Mouse (Mus musculus) spleen, adult 2 months (tissue): ENCODE data around the gene Gm37240. TPM values are rescaled to one million over a fixed set of nuclear protein-coding genes. Genes with fewer than 3 reads are reported as not detected.

ENCODE experiments used
- DNase-seq, 2 experiments: peaks; one replicate each; pipeline versions ENCODE4 v3.0.0 to v3.0.0-alpha.2; 2012 to 2021; ENCODE audit warnings: low spot score in 2 of 2, low read depth in 1 of 2
- H3K27ac ChIP-seq: fragments of 200-500 bp; 2 replicates; pipeline ENCODE4 v1.5.1; 2012; ENCODE audit warnings: low read length, inconsistent platforms; ENCODE audit not compliant: insufficient read depth
- H3K27me3 ChIP-seq: fragments of 200-500 bp; 2 replicates; pipeline ENCODE4 v1.6.1; 2012; ENCODE audit warnings: mild to moderate bottlenecking, moderate library complexity, low read length, inconsistent platforms; ENCODE audit not compliant: control insufficient read depth, insufficient read depth
- H3K36me3 ChIP-seq: fragments of 200-500 bp; 2 replicates; pipeline ENCODE4 v1.6.1; 2012; ENCODE audit warnings: mild to moderate bottlenecking, low read length, inconsistent platforms; ENCODE audit not compliant: control insufficient read depth, insufficient read depth
- H3K4me1 ChIP-seq: fragments of 200-500 bp; 2 replicates; pipeline ENCODE4 v1.6.1; 2011; ENCODE audit warnings: inconsistent platforms; ENCODE audit not compliant: control insufficient read depth, insufficient read depth, insufficient read length
- H3K4me3 ChIP-seq: fragments of 200-500 bp; 2 replicates; pipeline ENCODE4 v1.5.1; 2011; ENCODE audit warnings: mild to moderate bottlenecking, inconsistent platforms; ENCODE audit not compliant: insufficient read depth, insufficient read length; ENCODE audit errors: extremely low read depth
- CTCF ChIP-seq: fragments of 200-500 bp; IDR thresholded peaks from 2 replicates; pipeline ENCODE4 v1.5.1; 2011; ENCODE audit warnings: mild to moderate bottlenecking, inconsistent platforms; ENCODE audit not compliant: insufficient read depth, insufficient read length, insufficient replicate concordance; ENCODE audit errors: extremely low read depth
- POLR2A ChIP-seq: fragments of 200-500 bp; IDR thresholded peaks from 2 replicates; pipeline ENCODE4 v1.6.1; 2011; ENCODE audit warnings: low read depth, low read length, inconsistent platforms
- WGBS: fragments of 180-500 bp; shearing (Covaris S2); methylation state at CpG from one replicate; pipeline ENCODE4 v1.1.7; 2018; 5-methylcytosine and 5-hydroxymethylcytosine counted together
- polyA plus RNA-seq: library from polyadenylated mRNA; depleted of rRNA; stranded (reverse); fragments of >200 nt; gene quantifications from 2 replicates; pipeline ENCODE4 v1.2.3, GENCODE M21; 2012

Gene Gm37240
- polyA plus RNA-seq, 1 experiment, result 1.1 TPM

DNA sequence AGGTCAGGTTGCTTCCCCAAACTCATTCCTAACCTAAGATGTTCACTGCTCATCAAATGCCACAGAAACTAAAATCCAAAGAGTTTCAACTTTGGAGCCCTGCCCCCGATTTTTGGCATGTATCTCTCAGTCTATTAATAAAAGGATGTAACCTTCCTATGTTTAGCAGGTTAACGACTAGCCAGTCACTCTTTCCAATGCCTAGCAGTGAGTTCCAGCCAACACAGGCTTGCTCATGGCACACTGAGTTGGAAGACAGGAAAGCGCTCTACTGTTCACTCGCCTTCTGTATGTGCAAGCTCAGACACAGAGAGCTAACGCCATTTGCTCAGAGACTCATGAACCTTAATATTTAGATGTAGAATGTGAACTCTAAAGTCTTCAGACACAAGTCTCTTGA lies 604.5 kb downstream of the Gm37240 start:
- H3K4me3 ChIP-seq, result no peak overlapping the region
- no peaks in the 10 kb centered on the region for H3K4me1 ChIP-seq
- no peak overlapping the region for H3K27ac ChIP-seq
- 85% methylated on average over 5 of the region's 5 CpGs for WGBS
- no peaks in the 10 kb centered on the region for H3K27me3 ChIP-seq
- DNase-seq, result no peak
- no peaks in the 10 kb centered on the region for H3K36me3 ChIP-seq
- TF ChIP-seq CTCF (no peak), POLR2A (no peak)

- no peaks in the 10 kb centered on the region for H3K4me1 ChIP-seq
- no peak overlapping the region for H3K27ac ChIP-seq
- no peak overlapping the region for H3K4me3 ChIP-seq
- TF ChIP-seq POLR2A, result no peak
- no peak for DNase-seq
- H3K36me3 ChIP-seq, result no peaks in the 10 kb centered on the region
- 63% methylated on average over 10 of the region's 10 CpGs for WGBS
- H3K27me3 ChIP-seq, result no peaks in the 10 kb centered on the region
Measured at GRCm38 (mm10) chr3:85275075-85275474, 612.2 kb downstream of the Gm37240 start.

DNA sequence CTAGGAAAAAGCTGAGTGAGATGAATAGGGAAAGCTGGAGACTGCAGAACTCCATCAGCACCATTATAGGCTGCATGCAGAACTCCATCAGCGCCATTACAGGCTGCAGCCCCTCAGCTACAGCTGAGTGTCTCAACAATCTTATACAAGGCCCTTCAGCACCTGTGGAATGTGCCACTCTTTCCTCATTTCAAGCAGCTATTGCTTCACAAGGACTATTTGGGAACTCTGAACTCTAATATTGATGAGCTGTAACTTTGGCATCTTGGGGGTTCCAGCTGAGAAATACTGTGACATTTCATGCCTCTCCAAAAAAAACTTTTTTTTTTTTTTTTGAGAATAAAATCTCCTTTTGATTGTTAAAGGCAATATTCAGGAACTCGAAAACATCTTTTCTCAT lies 615.8 kb downstream of the Gm37240 start:
- H3K36me3 ChIP-seq, result no peaks in the 10 kb centered on the region
- no peaks in the 10 kb centered on the region for H3K4me1 ChIP-seq
- no peak overlapping the region for H3K27ac ChIP-seq
- H3K27me3 ChIP-seq, result no peaks in the 10 kb centered on the region
- TF ChIP-seq POLR2A, result no peak
- TF ChIP-seq CTCF, result no peak
- WGBS, result 83% methylated on average over 2 of the region's 2 CpGs
- H3K4me3 ChIP-seq, result no peak overlapping the region
- no peak for DNase-seq

DNA sequence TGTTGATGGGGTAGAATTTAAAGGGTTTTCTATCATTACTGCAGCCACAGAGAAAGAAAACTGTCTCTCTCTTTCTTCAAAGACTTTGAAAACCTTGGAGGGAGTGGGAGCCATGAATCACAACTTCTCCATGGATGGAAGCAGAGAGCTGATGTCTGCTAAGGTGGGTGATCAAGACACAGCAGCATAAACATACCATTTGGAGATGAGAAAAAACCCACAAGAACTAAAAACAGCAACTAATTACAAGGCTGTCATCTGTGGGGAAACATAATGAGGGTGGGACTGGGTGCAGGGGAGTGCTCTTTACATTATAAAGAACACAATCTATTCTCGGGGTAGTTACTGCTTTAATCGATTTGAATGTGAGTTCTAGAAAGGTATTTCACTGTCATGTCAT lies 622.4 kb downstream of the Gm37240 start:
- TF ChIP-seq POLR2A, result no peak
- no peak for TF ChIP-seq CTCF
- no peak overlapping the region for H3K4me3 ChIP-seq
- H3K36me3 ChIP-seq, result no peaks in the 10 kb centered on the region
- no peak for DNase-seq
- H3K27me3 ChIP-seq, result no peaks in the 10 kb centered on the region
- WGBS, result 85% methylated on average over 2 of the region's 2 CpGs
- H3K4me1 ChIP-seq, result no peaks in the 10 kb centered on the region
- H3K27ac ChIP-seq, result no peak overlapping the region

DNA sequence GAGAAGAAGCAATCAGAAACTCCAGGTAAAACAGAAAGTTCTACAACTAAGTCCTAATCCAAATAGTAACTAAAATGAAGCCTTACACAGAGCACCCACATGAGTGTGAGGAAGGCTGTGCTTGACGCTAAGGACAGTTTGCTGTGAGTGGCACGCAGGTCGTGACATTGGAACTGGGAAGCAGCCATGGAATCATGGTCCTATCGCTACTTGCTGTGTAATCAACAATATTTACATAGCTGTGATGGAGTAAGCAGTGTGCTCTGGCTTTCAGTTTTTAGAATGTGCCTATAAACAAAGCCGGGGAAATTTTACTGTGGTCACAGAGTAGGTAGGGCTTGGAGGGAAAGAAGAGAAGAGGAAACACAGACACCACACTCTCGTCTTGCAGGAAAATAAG lies 622.8 kb downstream of the Gm37240 start:
- H3K27me3 ChIP-seq, result no peaks in the 10 kb centered on the region
- no peak for TF ChIP-seq POLR2A
- no peak for TF ChIP-seq CTCF
- H3K4me1 ChIP-seq, result no peaks in the 10 kb centered on the region
- no peaks in the 10 kb centered on the region for H3K36me3 ChIP-seq
- DNase-seq, result no peak
- 79% methylated on average over 6 of the region's 6 CpGs for WGBS
- H3K27ac ChIP-seq, result no peak overlapping the region
- no peak overlapping the region for H3K4me3 ChIP-seq

DNA sequence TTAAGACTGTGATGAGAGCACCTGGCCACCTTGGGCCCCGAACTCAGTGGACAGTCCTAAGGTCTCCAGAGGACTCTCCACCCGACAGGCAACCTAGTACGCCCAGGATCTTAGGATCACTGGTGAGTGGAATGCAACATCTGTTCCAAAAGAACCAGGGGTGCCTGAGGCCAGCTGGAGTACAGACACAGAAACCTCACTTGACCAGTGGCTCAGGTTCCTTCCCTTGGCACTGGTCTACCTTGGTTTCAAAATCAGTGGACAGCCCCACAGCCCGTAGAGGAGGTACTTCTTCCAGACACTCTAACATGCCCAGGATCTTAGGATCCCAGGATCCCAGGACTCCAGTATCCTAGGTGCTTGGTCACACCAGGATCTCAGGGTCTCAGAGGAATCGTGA lies 632.8 kb downstream of the Gm37240 start:
- H3K36me3 ChIP-seq, result no peaks in the 10 kb centered on the region
- DNase-seq, result no peak
- no peak overlapping the region for H3K4me3 ChIP-seq
- 94% methylated on average over 5 of the region's 5 CpGs for WGBS
- no peak overlapping the region for H3K27ac ChIP-seq
- no peaks in the 10 kb centered on the region for H3K4me1 ChIP-seq
- TF ChIP-seq CTCF, result no peak
- no peak for TF ChIP-seq POLR2A
- H3K27me3 ChIP-seq, result no peaks in the 10 kb centered on the region

DNA sequence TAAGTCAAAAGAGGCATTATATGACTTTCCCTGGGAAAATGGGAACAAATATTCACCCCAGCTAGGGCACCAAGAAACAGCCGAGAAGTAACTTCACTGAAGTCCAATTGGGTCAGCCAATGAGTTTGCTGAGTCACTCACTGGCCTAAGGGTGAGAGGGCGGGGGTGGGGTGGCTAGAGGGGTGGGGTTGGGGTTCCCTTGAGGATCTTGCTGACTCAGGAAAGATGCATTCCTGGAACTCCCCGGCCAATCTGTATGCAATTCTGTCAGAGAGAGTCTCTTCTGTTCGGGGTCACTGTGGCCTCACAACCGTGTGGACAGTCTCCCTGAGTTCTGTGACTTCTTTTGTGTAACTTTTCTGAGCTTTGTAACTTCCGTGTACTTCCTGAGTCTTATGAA lies 635.7 kb downstream of the Gm37240 start:
- H3K27ac ChIP-seq, result no peak overlapping the region
- H3K36me3 ChIP-seq, result no peaks in the 10 kb centered on the region
- no peak overlapping the region for H3K4me3 ChIP-seq
- H3K27me3 ChIP-seq, result no peaks in the 10 kb centered on the region
- TF ChIP-seq POLR2A (no peak), CTCF (no peak)
- no peaks in the 10 kb centered on the region for H3K4me1 ChIP-seq
- no peak for DNase-seq
- 89% methylated on average over 6 of the region's 6 CpGs for WGBS

DNA sequence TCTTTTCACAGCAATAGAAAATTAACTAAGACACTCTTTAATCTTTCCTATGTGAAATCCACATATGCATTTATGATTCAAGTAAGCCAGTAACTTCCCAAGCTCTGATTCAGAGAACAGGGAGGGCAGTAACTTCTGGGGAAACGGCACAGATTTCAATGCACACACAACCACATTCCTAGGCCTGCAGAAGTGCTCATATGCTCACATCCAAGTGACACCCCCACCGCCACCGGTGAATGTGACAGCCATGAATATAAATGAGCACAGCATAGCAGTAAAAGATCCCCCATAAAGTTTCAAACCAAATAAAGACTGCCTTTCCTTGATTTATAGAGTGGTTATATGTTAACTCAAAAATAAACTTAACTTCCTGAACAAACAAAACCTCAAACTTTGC lies 641.2 kb downstream of the Gm37240 start:
- H3K36me3 ChIP-seq, result no peaks in the 10 kb centered on the region
- no peak for DNase-seq
- TF ChIP-seq CTCF (no peak), POLR2A (no peak)
- H3K4me3 ChIP-seq, result no peak overlapping the region
- no peaks in the 10 kb centered on the region for H3K4me1 ChIP-seq
- H3K27ac ChIP-seq, result no peak overlapping the region
- no peaks in the 10 kb centered on the region for H3K27me3 ChIP-seq
- 57% methylated on average over 3 of the region's 3 CpGs for WGBS
